Mouse (Mus musculus): Measurements from ENCODE around the gene Ppfibp2.

Gene Ppfibp2

GRCm38 (mm10) chr7:107757308-107758151 lies 162.5 kb downstream of the Ppfibp2 start, which contains the start of gene Cyb5r2:
Gene Cyb5r2 (minus strand): TSS chr7:107758032.
- peak; percentile 80 for DNase-seq (ENCODE audit: low spot score)

GRCm38 (mm10) chr7:107770812-107771211 lies 175.8 kb downstream of the Ppfibp2 start:
- no peak for DNase-seq (ENCODE audit: low spot score)

- no peak for DNase-seq (ENCODE audit: low spot score)
Measured at GRCm38 (mm10) chr7:107778216-107778615, 183.2 kb downstream of the Ppfibp2 start.

GRCm38 (mm10) chr7:107779611-107780010 lies 184.6 kb downstream of the Ppfibp2 start:
- DNase-seq (ENCODE audit: low spot score), result peak; percentile 22

GRCm38 (mm10) chr7:107787977-107788620 lies 193.1 kb downstream of the Ppfibp2 start:
- peak; percentile 50 for DNase-seq (ENCODE audit: low spot score)

- no peak for DNase-seq (ENCODE audit: low spot score)
Measured at GRCm38 (mm10) chr7:107796500-107796899, 201.5 kb downstream of the Ppfibp2 start.
